Mouse (Mus musculus): ENCODE measurements around the gene Epha2. TPM values are rescaled to one million over a fixed set of nuclear protein-coding genes. Genes with fewer than 3 reads are reported as not detected.

The Epha2 gene
- polyA plus RNA-seq, 1 experiment from 2014 or later, result 0.75 TPM

DNA sequence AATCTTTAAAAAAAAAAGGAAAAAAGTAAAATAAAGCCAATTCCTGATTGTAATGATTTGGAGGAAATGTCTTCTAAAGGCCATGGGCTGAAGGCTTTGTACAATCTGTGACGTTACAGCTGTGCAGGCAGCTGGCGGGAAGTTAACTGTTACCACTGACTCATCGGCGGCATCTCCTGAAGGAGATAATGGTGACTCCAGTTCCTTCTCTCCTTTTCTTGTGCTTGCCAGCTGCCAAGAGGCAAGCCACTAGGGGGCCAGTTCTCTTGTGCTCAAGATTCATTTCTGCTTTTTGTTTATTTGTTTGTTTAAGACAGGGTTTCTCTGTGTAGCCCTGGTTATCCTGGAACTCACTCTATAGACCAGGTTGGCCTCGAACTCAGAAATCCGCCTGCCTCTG lies 32.0 kb upstream of the Epha2 start:
- no peaks in the 10 kb centered on the region for H3K9me3 ChIP-seq (replicated peaks)
- 31% methylated on average over 6 of the region's 6 CpGs for WGBS (ENCODE audit: insufficient replicate concordance)
- H3K27ac ChIP-seq (replicated peaks), result no peak overlapping the region
- no peak overlapping the region for H3K9ac ChIP-seq
- ATAC-seq (ENCODE audit: insufficient read depth), result no peak
- no peak overlapping the region for H3K4me3 ChIP-seq (replicated peaks)
- peaks cover 7% of the 10 kb centered on the region; the same call in 1 of the 2 replicates for H3K27me3 ChIP-seq
- no peak overlapping the region for H3K4me2 ChIP-seq
- peaks cover 9% of the 10 kb centered on the region; the same call in 1 of the 2 replicates for H3K4me1 ChIP-seq (replicated peaks)
- H3K36me3 ChIP-seq (replicated peaks), result no peaks in the 10 kb centered on the region

- Histone ChIP-seq H3K9me3 (replicated peaks) (no peaks in the 10 kb centered on the region), H3K36me3 (replicated peaks) (no peaks in the 10 kb centered on the region), H3K4me2 (no peak overlapping the region), H3K9ac (no peak overlapping the region), H3K4me1 (replicated peaks) (peaks cover 15% of the 10 kb centered on the region; the same call in 1 of the 2 replicates), H3K27me3 (peaks cover 11% of the 10 kb centered on the region; the same call in 1 of the 2 replicates), H3K4me3 (replicated peaks) (no peak overlapping the region), H3K27ac (replicated peaks) (no peak overlapping the region)
- no peak for ATAC-seq (ENCODE audit: insufficient read depth)
- WGBS (ENCODE audit: insufficient replicate concordance), result 61% methylated on average over 15 of the region's 15 CpGs
These were observed 30.7 kb upstream of the Epha2 start for GRCm38 (mm10) chr4:141270201-141270940.

DNA sequence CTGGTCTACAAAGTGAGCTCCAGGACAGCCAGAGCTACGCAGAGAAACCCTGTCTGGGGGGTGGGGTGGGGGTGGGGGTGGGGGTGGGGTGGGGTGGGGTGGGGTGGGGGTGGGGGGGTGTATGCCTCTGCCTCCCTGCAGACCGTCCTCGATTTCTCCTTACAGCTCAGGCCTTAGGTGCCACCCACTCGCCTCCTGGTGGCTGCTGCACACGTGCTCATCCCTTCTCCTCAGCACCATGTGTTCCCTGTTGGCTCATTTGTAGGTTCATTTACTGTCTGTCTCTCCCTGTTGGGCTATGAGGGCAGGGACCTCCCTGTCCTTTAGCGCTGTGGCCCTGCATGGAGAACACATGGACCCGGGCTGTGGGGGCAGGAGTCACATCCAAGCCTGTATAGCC lies 29.8 kb upstream of the Epha2 start:
- Histone ChIP-seq H3K36me3 (replicated peaks) (no peaks in the 10 kb centered on the region), H3K9me3 (replicated peaks) (no peaks in the 10 kb centered on the region), H3K27me3 (peaks cover 11% of the 10 kb centered on the region; the same call in 1 of the 2 replicates), H3K9ac (no peak overlapping the region), H3K4me2 (no peak overlapping the region), H3K4me3 (replicated peaks) (no peak overlapping the region), H3K27ac (replicated peaks) (0 out of 2 replicates have a peak overlapping the region, but pooled peaks have one; percentile 7), H3K4me1 (replicated peaks) (peaks cover 15% of the 10 kb centered on the region; the same call in 1 of the 2 replicates)
- no peak for ATAC-seq (ENCODE audit: insufficient read depth)
- 55% methylated on average over 6 of the region's 7 CpGs for WGBS (ENCODE audit: insufficient replicate concordance)

DNA sequence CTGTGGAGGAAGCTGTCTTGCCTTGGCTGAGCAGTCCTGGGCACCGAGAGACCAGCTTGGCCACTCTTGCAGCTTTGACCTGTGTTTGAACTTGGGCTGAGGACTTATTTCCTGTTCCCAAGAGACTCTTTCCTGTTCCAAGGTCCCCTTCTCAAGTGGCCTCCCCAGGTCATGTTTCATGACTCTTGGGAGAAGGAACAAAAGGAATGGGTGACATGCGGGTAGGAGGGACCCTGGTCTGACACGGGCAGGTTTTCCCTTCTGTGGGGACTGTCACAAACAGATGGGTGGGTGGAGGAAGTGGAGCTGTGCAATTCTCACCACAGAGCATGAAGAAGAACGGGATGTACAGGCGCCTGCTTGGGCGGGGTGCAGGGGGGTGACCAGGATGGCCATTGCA lies 29.3 kb upstream of the Epha2 start:
- ATAC-seq (ENCODE audit: insufficient read depth), result peak; percentile 32
- H3K27me3 ChIP-seq, result peaks cover 11% of the 10 kb centered on the region; the same call in 1 of the 2 replicates
- peaks cover 15% of the 10 kb centered on the region; the same call in 1 of the 2 replicates for H3K4me1 ChIP-seq (replicated peaks)
- no peak overlapping the region for H3K4me3 ChIP-seq (replicated peaks)
- no peaks in the 10 kb centered on the region for H3K9me3 ChIP-seq (replicated peaks)
- H3K9ac ChIP-seq, result no peak overlapping the region
- H3K27ac ChIP-seq (replicated peaks), result 0 out of 2 replicates have a peak overlapping the region, but pooled peaks have one; percentile 7
- WGBS (ENCODE audit: insufficient replicate concordance), result 24% methylated on average over 6 of the region's 6 CpGs
- no peaks in the 10 kb centered on the region for H3K36me3 ChIP-seq (replicated peaks)
- H3K4me2 ChIP-seq, result no peak overlapping the region

GRCm38 (mm10) chr4:141272878-141273277 lies 28.2 kb upstream of the Epha2 start:
- Histone ChIP-seq H3K4me1 (replicated peaks) (peaks cover 26% of the 10 kb centered on the region), H3K36me3 (replicated peaks) (no peaks in the 10 kb centered on the region), H3K9me3 (replicated peaks) (no peaks in the 10 kb centered on the region), H3K27me3 (peaks cover 11% of the 10 kb centered on the region; the same call in 1 of the 2 replicates), H3K9ac (no peak overlapping the region), H3K27ac (replicated peaks) (no peak overlapping the region), H3K4me3 (replicated peaks) (no peak overlapping the region), H3K4me2 (peak overlapping the region; percentile 40)
- no peak for ATAC-seq (ENCODE audit: insufficient read depth)
- WGBS (ENCODE audit: insufficient replicate concordance), result 5% methylated on average over 14 of the region's 14 CpGs

DNA sequence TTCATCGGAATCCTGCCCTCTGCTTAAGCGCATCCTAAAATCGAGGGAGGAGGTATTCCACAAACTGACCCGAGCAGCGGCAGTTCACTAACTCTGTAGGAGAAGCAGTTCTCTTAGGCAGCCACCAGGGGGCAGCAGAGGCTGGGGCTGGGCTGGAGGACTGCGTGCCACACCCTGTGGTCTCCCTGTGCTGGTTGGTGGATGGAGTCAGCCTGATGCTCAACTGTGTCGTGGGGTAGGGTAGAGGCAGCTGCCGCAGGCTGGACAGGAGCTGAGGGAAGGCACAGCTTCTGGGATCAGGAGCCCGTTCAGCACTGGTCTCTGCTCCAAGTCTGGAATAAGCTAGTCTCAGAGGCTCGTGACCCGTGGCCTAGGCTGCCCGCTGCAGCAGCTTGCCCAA lies 27.7 kb upstream of the Epha2 start:
- peaks cover 30% of the 10 kb centered on the region for H3K4me1 ChIP-seq (replicated peaks)
- no peak overlapping the region for H3K27ac ChIP-seq (replicated peaks)
- H3K36me3 ChIP-seq (replicated peaks), result no peaks in the 10 kb centered on the region
- no peaks in the 10 kb centered on the region for H3K9me3 ChIP-seq (replicated peaks)
- H3K27me3 ChIP-seq, result peaks cover 11% of the 10 kb centered on the region; the same call in 1 of the 2 replicates
- peak overlapping the region; percentile 40; the same call in 1 of the 2 replicates for H3K4me2 ChIP-seq
- ATAC-seq (ENCODE audit: insufficient read depth), result peak; percentile 37
- H3K4me3 ChIP-seq (replicated peaks), result no peak overlapping the region
- H3K9ac ChIP-seq, result no peak overlapping the region
- WGBS (ENCODE audit: insufficient replicate concordance), result 19% methylated on average over 12 of the region's 12 CpGs

GRCm38 (mm10) chr4:141274485-141275341 lies 26.3 kb upstream of the Epha2 start:
- H3K4me1 ChIP-seq (replicated peaks), result peaks cover 35% of the 10 kb centered on the region

DNA sequence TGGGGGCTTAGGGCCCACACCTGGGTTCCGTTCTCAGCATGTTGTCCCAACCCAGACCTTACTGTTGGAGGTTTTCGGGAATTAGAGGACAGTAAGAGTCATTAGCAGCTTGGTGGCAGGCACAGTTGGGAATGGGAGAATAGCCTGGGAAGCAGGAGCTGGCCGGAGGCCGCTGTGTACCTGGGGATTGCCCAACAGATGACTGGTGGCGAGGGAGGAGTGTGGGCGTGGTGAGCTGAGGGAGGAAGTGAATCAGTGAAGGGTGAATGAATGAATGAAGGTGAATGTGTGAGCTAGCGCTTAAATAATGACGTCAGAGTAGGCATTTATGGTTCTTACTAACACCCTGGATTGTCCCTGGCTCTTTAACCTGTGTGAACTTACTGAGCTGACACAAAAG lies 23.9 kb upstream of the Epha2 start:
- no peak overlapping the region for H3K9ac ChIP-seq
- no peak overlapping the region for H3K27ac ChIP-seq (replicated peaks)
- 61% methylated on average over 8 of the region's 8 CpGs for WGBS (ENCODE audit: insufficient replicate concordance)

More at GRCm38 (mm10) chr4:141274485-141275341, 26.3 kb upstream of the Epha2 start:
- Histone ChIP-seq H3K9ac (no peak overlapping the region), H3K4me3 (replicated peaks) (no peak overlapping the region), H3K36me3 (replicated peaks) (no peaks in the 10 kb centered on the region), H3K27me3 (peaks cover 11% of the 10 kb centered on the region; the same call in 1 of the 2 replicates), H3K27ac (replicated peaks) (no peak overlapping the region), H3K4me2 (no peak overlapping the region), H3K9me3 (replicated peaks) (no peaks in the 10 kb centered on the region)
- 42% methylated on average over 23 of the region's 23 CpGs for WGBS (ENCODE audit: insufficient replicate concordance)
- no peak for ATAC-seq (ENCODE audit: insufficient read depth)

GRCm38 (mm10) chr4:141278154-141278553 lies 22.9 kb upstream of the Epha2 start:
- no peak for ATAC-seq (ENCODE audit: insufficient read depth)
- Histone ChIP-seq H3K27ac (replicated peaks) (peak overlapping the region; percentile 66), H3K36me3 (replicated peaks) (no peaks in the 10 kb centered on the region), H3K9me3 (replicated peaks) (no peaks in the 10 kb centered on the region), H3K4me1 (replicated peaks) (peaks cover 48% of the 10 kb centered on the region), H3K27me3 (0 out of 2 replicates have a peak, but pooled peaks cover 11% of the 10 kb centered on the region), H3K4me3 (replicated peaks) (no peak overlapping the region), H3K9ac (no peak overlapping the region), H3K4me2 (no peak overlapping the region; the same call in 1 of the 2 replicates)
- WGBS (ENCODE audit: insufficient replicate concordance), result 41% methylated on average over 7 of the region's 7 CpGs

More for the DNA sequence above, 23.9 kb upstream of the Epha2 start:
- H3K4me1 ChIP-seq (replicated peaks), result peaks cover 47% of the 10 kb centered on the region
- H3K36me3 ChIP-seq (replicated peaks), result no peaks in the 10 kb centered on the region
- no peaks in the 10 kb centered on the region for H3K9me3 ChIP-seq (replicated peaks)
- H3K4me2 ChIP-seq, result no peak overlapping the region
- no peak overlapping the region for H3K4me3 ChIP-seq (replicated peaks)
- ATAC-seq (ENCODE audit: insufficient read depth), result no peak
- peaks cover 12% of the 10 kb centered on the region; the same call in 1 of the 2 replicates for H3K27me3 ChIP-seq

DNA sequence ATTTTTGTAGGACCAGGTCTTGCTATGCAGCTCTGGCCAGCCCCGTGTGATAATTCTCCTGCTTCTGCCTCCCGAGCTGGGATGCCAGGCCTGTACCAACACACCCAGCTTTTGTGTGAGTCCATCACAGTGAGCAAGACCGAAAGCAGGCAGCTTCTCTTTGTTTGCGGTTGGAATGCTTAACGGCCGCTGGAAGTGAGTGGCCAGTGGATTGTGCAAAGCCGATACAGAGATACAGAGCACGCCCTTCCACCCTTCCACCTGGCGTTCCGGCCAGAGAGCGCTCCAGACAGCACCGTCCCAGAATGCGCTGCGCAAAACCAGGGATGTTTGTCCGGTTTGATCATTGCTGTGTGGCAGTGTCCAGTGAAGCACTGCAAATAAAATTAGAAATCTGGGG lies 21.7 kb upstream of the Epha2 start:
- Histone ChIP-seq H3K4me2 (no peak overlapping the region), H3K27ac (replicated peaks) (peak overlapping the region; percentile 66)
- ATAC-seq (ENCODE audit: insufficient read depth), result 0 out of 2 replicates have a peak, but pooled peaks have one; percentile 12

DNA sequence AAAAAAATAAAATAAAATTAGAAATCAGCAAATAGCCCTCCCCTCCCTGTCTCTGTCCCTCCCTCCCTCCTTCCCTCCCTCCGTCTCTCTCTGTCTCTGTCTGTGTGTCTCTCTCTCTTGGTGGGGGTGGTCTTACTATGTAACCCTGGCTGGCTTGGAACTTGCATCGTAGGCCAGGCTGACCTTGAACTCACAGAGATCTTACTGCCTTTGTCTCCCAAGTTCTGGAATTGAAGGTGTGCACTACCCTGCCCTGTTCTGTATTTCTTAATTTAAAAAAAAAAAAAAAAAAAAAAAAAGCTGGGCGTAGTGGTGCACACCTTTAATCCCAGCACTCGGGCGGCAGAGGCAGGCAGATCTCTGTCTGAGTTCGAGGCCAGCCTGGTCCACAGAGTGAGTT lies 21.3 kb upstream of the Epha2 start:
- Histone ChIP-seq H3K9ac (no peak overlapping the region), H3K27me3 (peaks cover 6% of the 10 kb centered on the region; the same call in 1 of the 2 replicates), H3K4me2 (no peak overlapping the region), H3K36me3 (replicated peaks) (no peaks in the 10 kb centered on the region), H3K27ac (replicated peaks) (no peak overlapping the region), H3K4me1 (replicated peaks) (peaks cover 38% of the 10 kb centered on the region), H3K4me3 (replicated peaks) (no peak overlapping the region), H3K9me3 (replicated peaks) (no peaks in the 10 kb centered on the region)
- 67% methylated on average over 6 of the region's 6 CpGs for WGBS (ENCODE audit: insufficient replicate concordance)
- ATAC-seq (ENCODE audit: insufficient read depth), result no peak

More for the DNA sequence above, 21.7 kb upstream of the Epha2 start:
- H3K4me1 ChIP-seq (replicated peaks), result peaks cover 41% of the 10 kb centered on the region
- H3K36me3 ChIP-seq (replicated peaks), result no peaks in the 10 kb centered on the region
- H3K4me3 ChIP-seq (replicated peaks), result no peak overlapping the region
- no peak overlapping the region for H3K9ac ChIP-seq
- 43% methylated on average over 15 of the region's 15 CpGs for WGBS (ENCODE audit: insufficient replicate concordance)
- H3K9me3 ChIP-seq (replicated peaks), result no peaks in the 10 kb centered on the region
- 0 out of 2 replicates have a peak, but pooled peaks cover 9% of the 10 kb centered on the region for H3K27me3 ChIP-seq
